Mouse (Mus musculus): Measurements from ENCODE around the gene Mkrn3.

Mkrn3 gene

DNA sequence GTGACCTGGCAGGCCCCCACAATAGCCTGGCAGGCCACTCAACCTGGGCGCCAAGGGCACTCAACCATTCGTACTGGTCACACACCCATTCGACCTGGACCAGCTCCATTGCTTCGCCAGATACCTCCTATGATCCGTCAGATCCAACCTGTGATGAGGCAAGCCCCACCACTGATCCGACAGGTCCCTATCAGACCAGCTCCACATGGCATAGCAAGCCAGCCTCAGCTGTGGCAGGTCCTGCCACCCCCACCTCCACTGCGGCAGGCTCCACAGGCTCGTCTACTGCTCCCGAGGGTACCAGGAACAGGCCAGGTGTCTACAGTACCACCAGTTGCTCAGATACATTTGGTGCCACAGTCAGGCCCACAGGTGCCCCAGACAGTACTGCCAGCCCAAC is 41.4 kb downstream of the Mkrn3 start:
- DNase-seq (ENCODE audit: low read depth in 1 of 2, low spot score in 2 of 2): no peak

DNA sequence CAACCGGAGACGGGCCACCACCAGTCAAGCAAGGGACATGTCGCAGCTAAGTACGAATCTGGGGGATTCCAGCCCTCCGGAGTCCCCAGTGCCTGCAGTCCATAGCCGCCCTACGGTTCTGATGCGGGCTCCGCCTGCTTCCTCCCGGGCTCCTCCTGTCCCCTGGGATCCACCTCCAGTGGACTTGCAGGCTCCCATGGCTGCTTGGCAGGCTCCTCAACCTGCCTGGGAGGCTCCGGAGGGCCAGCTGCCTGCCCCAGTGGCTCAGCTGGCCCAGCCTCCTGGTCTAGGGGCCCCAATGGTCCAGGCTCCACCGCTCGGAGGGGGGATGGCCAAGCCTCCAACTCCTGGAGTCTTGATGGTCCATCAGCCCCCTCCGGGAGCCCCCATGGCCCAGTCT is 42.6 kb downstream of the Mkrn3 start:
- no peak for DNase-seq (ENCODE audit: low read depth in 1 of 2, low spot score in 2 of 2)

DNA sequence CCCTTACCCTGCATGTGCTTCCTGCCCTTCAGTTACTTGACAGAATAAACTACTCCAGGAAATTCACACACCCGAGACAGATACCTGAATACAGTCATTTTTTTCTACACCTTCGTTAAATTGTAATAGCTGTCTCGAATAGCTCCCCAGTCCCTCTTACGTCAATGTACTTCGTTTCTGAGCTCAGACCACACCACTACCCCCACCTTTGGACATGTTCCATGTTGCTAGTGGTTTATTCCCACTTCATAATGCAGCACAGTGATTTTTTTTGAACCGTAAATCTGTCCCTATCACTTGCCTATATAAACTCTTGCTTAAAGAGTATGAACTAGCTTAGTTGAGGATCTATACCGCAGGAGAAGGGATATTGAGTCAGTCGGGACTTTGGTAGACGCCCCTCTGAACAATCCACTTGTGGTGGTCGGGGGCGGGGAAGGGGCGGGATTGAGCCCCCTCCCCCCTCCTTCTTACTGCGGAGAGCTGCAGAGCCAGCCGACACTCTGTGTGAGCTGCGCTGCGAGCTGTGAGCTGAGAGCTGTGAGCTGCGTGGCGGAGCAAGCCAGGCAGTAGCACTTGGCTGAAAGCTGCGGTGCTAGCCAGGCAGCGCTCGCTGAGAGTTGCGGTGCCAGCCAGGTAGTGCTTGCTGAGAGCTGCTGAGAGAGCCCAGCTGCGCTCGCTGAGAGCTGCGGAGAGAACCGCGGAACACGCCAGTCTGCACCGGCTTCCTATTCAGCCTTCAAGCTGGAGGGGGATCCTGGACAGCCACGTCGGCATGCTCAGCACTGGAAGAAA is 43.2 kb downstream of the Mkrn3 start, which contains the start of gene Magel2:
TSS of gene Magel2 (plus strand) at position 501 of the 795 bp plus-strand sequence.
- DNase-seq (ENCODE audit: low read depth in 1 of 2, low spot score in 2 of 2): no peak

DNA sequence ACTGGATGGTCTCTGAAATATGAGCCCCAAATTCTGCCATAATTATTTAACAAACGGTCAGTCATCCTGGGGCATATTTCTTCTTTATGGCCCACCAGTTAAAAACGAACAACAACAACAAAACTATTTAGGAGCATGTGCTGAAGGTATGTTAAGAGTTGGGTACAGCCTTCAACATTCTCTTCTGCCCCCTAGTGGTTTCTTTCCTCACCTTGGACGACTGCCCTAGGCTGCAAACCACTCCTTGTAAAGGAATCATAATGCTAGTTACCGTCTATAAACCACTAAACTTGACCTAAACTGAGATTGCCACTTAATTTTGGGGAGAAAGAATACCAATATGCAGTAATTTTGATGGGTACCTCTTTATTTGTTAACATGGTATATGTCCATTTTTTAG is 44.3 kb downstream of the Mkrn3 start:
- no peak for DNase-seq (ENCODE audit: low read depth in 1 of 2, low spot score in 2 of 2)

All from monocyte, adult 2 months (primary cell).